Mouse (Mus musculus) embryonic facial prominence, embryonic 11.5 days (tissue): ENCODE measurements around the gene Glyat. TPM values are rescaled to one million over a fixed set of nuclear protein-coding genes. Genes with fewer than 3 reads are reported as not detected.

Source experiments
- ATAC-seq: fragments of 200-750 bp; cut with Nextera tagmentation; replicated peaks from 2 replicates; pipeline ENCODE4 v1.8.0; 2017; ENCODE audit warnings: low read depth; ENCODE audit not compliant: insufficient number of reproducible peaks, low FRiP score, low TSS enrichment
- DNase-seq: peaks from one replicate; pipeline ENCODE4 v3.0.0-alpha.2; 2015; ENCODE audit warnings: low spot score
- H3K27ac ChIP-seq: fragments of 300-500 bp; sonication (generic); replicated peaks from 2 replicates; pipeline ENCODE4 v1.5.1; 2014; ENCODE audit warnings: mild to moderate bottlenecking, low read depth, low read length, control low read depth
- H3K27me3 ChIP-seq: fragments of 300-500 bp; sonication (generic); 2 replicates; pipeline ENCODE4 v1.6.1; 2014; ENCODE audit warnings: mild to moderate bottlenecking, low read length, moderate library complexity, mixed read lengths; ENCODE audit not compliant: control insufficient read depth, insufficient read depth
- H3K36me3 ChIP-seq: fragments of 300-500 bp; sonication (generic); replicated peaks from 2 replicates; pipeline ENCODE4 v1.6.1; 2014; ENCODE audit warnings: low read depth, mild to moderate bottlenecking, low read length, moderate library complexity, mixed read lengths; ENCODE audit not compliant: control insufficient read depth, insufficient read depth
- H3K4me1 ChIP-seq: fragments of 300-500 bp; sonication (generic); 2 replicates; pipeline ENCODE4 v1.6.1; 2014; ENCODE audit warnings: low read length, mixed read lengths; ENCODE audit not compliant: control insufficient read depth, insufficient read depth
- H3K4me2 ChIP-seq: fragments of 300-500 bp; sonication (generic); 2 replicates; pipeline ENCODE4 v1.6.1; 2014; ENCODE audit warnings: low read depth, mild to moderate bottlenecking, control low read depth, low read length, moderate library complexity
- H3K4me3 ChIP-seq: fragments of 300-500 bp; sonication (generic); 2 replicates; pipeline ENCODE4 v1.5.1; 2014; ENCODE audit warnings: low read depth, low read length, control low read depth
- H3K9ac ChIP-seq: fragments of 300-500 bp; sonication (generic); replicated peaks from 2 replicates; pipeline ENCODE4 v1.6.1; 2014; ENCODE audit warnings: mild to moderate bottlenecking, control low read depth, low read length
- H3K9me3 ChIP-seq: fragments of 300-500 bp; sonication (generic); replicated peaks from 2 replicates; pipeline ENCODE4 v1.6.1; 2016; ENCODE audit warnings: mild to moderate bottlenecking, low read length, inconsistent platforms, mixed read lengths; ENCODE audit not compliant: control insufficient read depth
- WGBS: fragments of 180-500 bp; shearing (Covaris S2); extraction: QIAGEN DNeasy Blood & Tissue Kit; methylation state at CpG from one replicate; pipeline ENCODE4 v1.1.7; 2014; 5-methylcytosine and 5-hydroxymethylcytosine counted together
- polyA plus RNA-seq: library from polyadenylated mRNA; unstranded; fragments of >200 nt; fragmentation: Nextera tagmentation; extraction: Ambion mirVana; gene quantifications from 2 replicates; pipeline ENCODE4 v1.2.1, GENCODE M21; 2014

The Glyat gene
- polyA plus RNA-seq, 1 experiment from 2014 or later, result not detected

DNA sequence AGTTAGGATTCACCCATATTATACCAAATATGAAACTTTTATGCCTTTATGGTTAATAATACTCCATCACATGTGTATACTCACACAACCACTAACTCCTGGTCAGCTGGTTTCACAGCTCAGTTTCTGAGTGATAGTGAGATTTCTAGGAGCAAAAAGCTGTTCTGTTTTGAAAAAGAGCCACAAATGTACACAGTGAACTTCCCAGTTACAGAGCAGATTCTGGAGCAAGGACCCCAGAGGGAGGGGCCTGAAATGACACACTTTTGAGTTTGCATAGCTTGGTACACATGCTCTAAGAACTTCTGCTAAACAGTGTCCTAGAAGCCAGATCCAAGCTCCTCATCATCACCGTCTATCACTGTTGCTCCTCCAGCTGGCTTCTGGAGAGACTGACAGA lies 33.4 kb upstream of the Glyat start, which contains the start of gene Gm4952:
Gene Gm4952 (plus strand): TSS at position 301 of the 400 bp plus-strand sequence.
- Histone ChIP-seq H3K27me3 (peaks cover 2% of the 10 kb centered on the region; the same call in 1 of the 2 replicates), H3K9me3 (no peaks in the 10 kb centered on the region), H3K4me2 (no peak within 1 kb of the TSS), H3K4me1 (no peaks in the 10 kb centered on the region), H3K36me3 (no peaks in the 10 kb centered on the region), H3K9ac (no peak within 1 kb of the TSS), H3K27ac (no peak within 1 kb of the TSS), H3K4me3 (no peak within 1 kb of the TSS)
- ATAC-seq, result no peak
- DNase-seq, result no peak
- 56% methylated on average over 1 of the region's 1 CpGs for WGBS

DNA sequence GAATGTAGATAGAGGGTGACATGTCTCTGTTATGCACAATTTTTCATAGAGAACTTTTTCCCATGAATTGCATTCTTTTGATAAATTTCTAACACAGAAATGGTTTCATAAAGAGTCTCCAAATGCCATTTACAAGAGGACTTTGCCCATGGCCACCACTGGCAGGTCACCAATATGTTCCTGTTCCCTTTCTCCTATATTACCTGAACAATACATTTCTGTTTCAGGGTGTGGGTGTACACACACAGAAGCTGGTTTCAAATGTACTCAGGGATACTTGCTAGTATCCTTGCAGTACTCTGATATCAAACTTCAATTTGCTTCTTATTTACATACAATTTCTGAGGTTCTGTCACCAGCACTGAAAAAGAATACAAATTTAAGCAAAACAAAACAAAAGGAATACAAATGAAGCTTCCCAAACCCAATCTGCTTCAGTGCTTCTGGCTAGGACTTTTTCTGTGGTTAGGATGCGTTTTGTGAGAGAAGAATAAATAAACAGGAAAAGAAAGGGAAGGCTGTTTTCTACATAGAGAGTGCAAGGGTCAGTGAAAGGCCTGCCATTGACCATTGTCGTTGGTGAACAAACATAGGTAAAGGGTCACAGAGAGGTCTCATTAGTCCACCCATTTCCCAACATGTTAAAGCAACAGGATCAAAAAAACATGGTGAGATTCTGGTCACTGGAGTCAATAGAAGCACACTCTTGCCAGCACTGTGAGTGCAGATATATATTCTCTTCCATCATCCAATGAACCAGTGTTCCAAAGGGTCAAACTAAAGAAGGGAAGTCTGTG lies 32.2 kb upstream of the Glyat start:
- DNase-seq (no peak), ATAC-seq (no peak)
- WGBS, result 17% methylated on average over 2 of the region's 2 CpGs
- Histone ChIP-seq H3K27ac (no peak overlapping the region), H3K4me2 (no peak overlapping the region), H3K36me3 (no peaks in the 10 kb centered on the region), H3K4me1 (no peaks in the 10 kb centered on the region), H3K27me3 (peaks cover 2% of the 10 kb centered on the region; the same call in 1 of the 2 replicates), H3K4me3 (no peak overlapping the region), H3K9ac (no peak overlapping the region), H3K9me3 (no peaks in the 10 kb centered on the region)

DNA sequence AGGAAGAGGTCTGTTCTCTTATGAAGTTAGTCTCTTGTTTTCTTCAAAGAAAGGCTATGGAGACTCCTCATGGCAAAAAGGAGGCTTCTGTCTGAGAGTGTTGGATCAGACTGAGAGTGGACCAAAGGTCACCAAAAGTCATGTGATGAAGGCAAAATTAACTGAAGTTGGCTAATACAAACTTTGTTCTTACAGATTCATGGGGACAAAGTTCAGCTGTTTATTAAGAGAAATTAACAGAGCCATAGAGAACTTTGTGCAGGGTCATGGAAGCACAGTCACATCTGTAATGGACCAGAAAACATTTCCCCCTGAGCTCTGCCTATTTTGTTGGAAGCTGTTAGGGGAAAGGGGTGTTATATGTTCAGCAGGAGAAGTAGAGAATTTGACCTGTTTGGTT lies 24.8 kb upstream of the Glyat start:
- ATAC-seq (no peak), DNase-seq (no peak)
- H3K9me3 ChIP-seq, result no peaks in the 10 kb centered on the region
- H3K4me3 ChIP-seq, result no peak overlapping the region
- no peak overlapping the region for H3K9ac ChIP-seq
- no peaks in the 10 kb centered on the region for H3K4me1 ChIP-seq
- no peaks in the 10 kb centered on the region for H3K27me3 ChIP-seq
- H3K27ac ChIP-seq, result no peak overlapping the region
- no peaks in the 10 kb centered on the region for H3K36me3 ChIP-seq
- no peak overlapping the region for H3K4me2 ChIP-seq

DNA sequence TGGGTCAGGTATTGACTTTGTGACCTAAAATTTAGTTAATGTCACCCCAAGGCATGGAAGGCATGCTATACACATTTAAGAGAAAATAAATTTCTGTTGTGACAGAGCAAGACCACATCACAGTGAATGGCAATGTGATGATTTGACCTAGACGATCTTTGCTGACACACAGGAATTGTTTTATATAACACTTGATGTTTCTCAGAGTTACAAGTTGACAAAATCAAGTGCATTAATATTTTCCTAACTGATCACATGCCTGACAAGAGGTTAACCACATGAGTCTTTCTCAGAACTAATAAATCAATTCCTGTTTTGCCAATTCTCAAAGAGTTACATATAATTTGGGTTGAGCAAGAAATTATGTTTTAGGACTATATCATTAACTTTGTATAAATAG lies 19.5 kb upstream of the Glyat start:
- Histone ChIP-seq H3K9me3 (no peaks in the 10 kb centered on the region), H3K27ac (no peak overlapping the region), H3K4me1 (no peaks in the 10 kb centered on the region), H3K4me2 (no peak overlapping the region), H3K36me3 (no peaks in the 10 kb centered on the region), H3K27me3 (no peaks in the 10 kb centered on the region), H3K4me3 (no peak overlapping the region), H3K9ac (no peak overlapping the region)
- ATAC-seq (no peak), DNase-seq (no peak)
- WGBS, result 80% methylated on average over 1 of the region's 1 CpGs

DNA sequence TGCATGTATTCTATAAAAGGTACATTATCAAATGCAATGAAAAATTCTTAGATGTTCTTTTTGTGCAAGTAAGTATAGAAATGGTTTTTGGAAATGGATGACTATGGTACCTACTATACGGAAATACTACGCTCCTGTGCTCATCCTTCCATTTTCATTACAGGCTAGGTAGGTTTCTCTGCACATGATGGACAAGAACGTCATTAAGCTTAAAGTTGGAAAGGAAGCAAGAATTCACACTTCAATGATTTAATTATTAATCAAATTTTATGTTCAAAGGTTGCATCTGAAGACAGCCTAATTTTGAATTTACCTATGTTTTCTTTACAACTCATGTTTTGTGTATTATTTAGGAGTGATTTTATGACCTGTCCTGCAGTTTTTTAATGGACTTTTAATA lies 1.2 kb downstream of the Glyat start:
- H3K27ac ChIP-seq, result no peak overlapping the region
- H3K4me3 ChIP-seq, result no peak overlapping the region
- 85% methylated on average over 3 of the region's 3 CpGs for WGBS
- H3K36me3 ChIP-seq, result no peaks in the 10 kb centered on the region
- ATAC-seq, result no peak
- no peak overlapping the region for H3K4me2 ChIP-seq
- no peaks in the 10 kb centered on the region for H3K4me1 ChIP-seq
- H3K9ac ChIP-seq, result no peak overlapping the region
- H3K27me3 ChIP-seq, result no peaks in the 10 kb centered on the region
- DNase-seq, result no peak
- H3K9me3 ChIP-seq, result no peaks in the 10 kb centered on the region

DNA sequence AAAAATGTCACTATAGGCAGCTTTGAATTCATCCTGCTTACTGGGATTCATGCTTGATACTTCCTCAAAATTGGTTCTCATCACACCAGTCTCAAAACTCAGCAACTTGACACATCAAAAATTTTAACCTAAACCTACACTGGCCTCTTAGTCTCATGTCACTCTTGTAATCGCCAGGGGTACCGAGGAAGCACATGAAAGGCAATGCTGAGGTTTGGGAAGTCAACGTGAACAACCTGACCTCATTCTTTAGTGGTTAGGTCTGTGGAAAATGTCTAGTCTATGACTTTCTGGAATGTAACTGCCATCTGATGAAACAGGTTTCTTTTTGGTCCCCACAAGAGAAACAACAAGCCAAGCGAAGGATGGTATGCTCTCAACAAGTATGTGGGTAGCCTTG lies 1.9 kb downstream of the Glyat start:
- Histone ChIP-seq H3K4me1 (no peaks in the 10 kb centered on the region), H3K9ac (no peak overlapping the region), H3K27ac (no peak overlapping the region), H3K4me3 (no peak overlapping the region), H3K4me2 (no peak overlapping the region), H3K9me3 (no peaks in the 10 kb centered on the region), H3K36me3 (no peaks in the 10 kb centered on the region), H3K27me3 (no peaks in the 10 kb centered on the region)
- DNase-seq (no peak), ATAC-seq (no peak)
- 86% methylated on average over 4 of the region's 4 CpGs for WGBS

DNA sequence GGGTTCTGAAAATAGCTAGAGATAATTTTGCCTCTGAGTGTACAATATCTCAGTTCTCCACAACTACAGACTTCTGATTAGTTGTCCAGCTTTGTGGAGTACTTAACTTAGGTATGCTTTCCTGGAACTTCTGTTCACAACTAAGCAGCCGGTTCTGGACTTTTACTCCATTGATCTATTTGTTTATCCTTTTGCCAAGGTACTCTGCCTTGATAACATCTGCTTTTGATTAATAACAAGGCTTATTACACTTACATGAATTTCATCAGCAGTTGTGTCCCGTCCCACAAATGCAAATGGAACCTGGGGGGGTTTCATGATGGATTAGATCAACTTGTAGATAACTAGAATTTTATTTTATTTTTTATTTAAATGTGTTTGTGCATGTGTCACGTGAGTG lies 3.8 kb downstream of the Glyat start:
- DNase-seq, result no peak
- 65% methylated on average over 3 of the region's 3 CpGs for WGBS
- Histone ChIP-seq H3K9me3 (no peaks in the 10 kb centered on the region), H3K9ac (no peak overlapping the region), H3K27me3 (no peaks in the 10 kb centered on the region), H3K36me3 (no peaks in the 10 kb centered on the region), H3K4me2 (no peak overlapping the region), H3K4me1 (no peaks in the 10 kb centered on the region), H3K27ac (no peak overlapping the region), H3K4me3 (no peak overlapping the region)
- ATAC-seq, result no peak

DNA sequence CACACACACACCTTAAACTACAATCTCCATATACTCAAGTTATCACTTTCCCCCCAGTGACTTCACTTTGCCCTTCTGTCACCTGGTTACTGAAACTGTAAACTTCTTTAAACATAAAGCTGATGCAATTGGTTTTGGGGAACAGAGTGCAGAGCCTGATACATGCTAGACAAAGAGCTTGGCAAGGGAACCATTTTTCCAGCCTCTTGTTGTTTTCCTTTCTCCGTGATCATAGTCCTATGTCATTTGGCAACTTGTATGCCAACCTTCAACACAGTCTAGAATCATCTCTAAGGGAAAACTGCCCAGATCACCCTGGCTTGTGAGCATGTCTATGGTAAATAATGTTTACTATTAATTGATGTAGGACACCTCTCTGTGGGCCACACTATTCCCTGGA lies 4.9 kb downstream of the Glyat start:
- Histone ChIP-seq H3K27me3 (no peaks in the 10 kb centered on the region), H3K4me2 (no peak overlapping the region), H3K36me3 (no peaks in the 10 kb centered on the region), H3K9me3 (no peaks in the 10 kb centered on the region), H3K4me3 (no peak overlapping the region), H3K27ac (no peak overlapping the region), H3K9ac (no peak overlapping the region), H3K4me1 (no peaks in the 10 kb centered on the region)
- 96% methylated on average over 1 of the region's 1 CpGs for WGBS
- DNase-seq (no peak), ATAC-seq (no peak)
